Mouse (Mus musculus): ENCODE measurements around the gene Naglu.

- TF ChIP-seq CTCF (conservative IDR thresholded peaks at IDR 0.05 in 1 of 2, IDR thresholded peaks at IDR 0.05 in 1 of 2; ENCODE audit: low read depth in 2 of 2, low read length in 2 of 2) (no peak), HCFC1 (IDR thresholded peaks at IDR 0.05; ENCODE audit: low read depth, low read length) (no peak), POLR2A (IDR thresholded peaks at IDR 0.05; ENCODE audit: low read depth, low read length) (no peak)
These were observed 9.9 kb downstream of the Naglu start for GRCm38 (mm10) chr11:101079746-101080145.
